Mouse (Mus musculus) MN1 (cell line): ENCODE data around the gene Tvp23b.

Experiments used
- DNase-seq: peaks from one replicate; pipeline ENCODE4 v3.0.0-alpha.2; 2016; ENCODE audit warnings: low spot score

The Tvp23b gene

DNA sequence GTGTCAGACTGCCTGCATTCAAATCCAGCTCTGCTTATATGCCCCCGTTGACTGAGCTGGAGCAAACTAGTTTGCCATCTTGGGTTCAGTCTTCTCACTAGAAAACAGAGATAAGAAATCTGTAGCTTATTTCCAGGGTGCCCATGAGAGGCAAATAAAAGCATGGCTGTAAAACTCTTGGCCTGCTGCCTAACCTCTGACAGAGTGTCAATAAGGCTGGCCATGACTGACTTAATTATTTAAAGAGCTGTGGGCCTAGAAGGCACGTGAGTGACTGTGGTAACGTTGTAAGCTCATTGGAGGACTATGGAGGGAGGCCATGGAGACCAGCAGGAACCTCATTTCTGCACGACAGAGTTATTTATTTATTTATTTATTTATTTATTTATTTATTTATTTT is 66.3 kb downstream of the Tvp23b start:
- DNase-seq = peak; percentile 78

DNA sequence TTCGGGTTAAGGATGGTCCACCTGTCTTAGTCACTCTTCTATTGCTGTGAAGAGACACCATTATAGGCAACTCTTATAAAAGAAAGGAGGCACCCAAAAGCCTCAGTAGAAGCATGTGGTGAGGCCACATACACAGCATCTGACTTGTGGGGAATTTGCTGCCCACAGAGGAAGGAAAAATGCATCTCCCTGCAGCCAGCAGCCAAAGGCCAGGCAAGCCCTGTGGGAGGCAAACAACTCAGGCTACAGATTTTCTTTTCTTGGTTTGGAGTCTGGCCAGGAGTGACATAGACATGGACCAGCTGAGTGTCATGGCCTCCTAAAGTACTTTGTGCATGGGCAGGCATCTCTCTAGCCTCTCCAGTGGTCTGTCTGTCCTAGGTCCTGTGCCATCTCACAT is 70.3 kb downstream of the Tvp23b start:
- DNase-seq = no peak

DNA sequence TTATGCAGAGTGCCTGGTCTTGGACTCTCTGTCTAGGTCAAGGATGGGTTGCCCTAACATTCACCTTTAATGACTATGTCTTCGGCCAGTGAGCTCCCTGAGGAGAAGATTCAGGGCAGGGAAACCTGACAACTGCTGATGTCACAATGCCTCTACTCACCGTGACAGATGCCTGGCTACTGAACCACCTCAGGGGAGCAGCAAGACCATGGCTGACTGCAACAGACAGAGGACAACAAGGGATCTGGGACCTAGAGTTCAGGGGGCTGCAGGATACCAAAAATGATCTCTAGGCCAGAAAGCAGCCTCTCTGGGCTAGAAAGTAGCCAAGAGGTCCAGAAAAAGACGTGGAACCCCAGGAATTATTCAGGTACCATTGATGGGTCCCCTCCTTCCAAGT is 71.8 kb downstream of the Tvp23b start, which contains the start of gene Cdrt4:
Gene Cdrt4 (plus strand): TSS at position 182 of the 400 bp plus-strand sequence.
- no peak for DNase-seq

DNA sequence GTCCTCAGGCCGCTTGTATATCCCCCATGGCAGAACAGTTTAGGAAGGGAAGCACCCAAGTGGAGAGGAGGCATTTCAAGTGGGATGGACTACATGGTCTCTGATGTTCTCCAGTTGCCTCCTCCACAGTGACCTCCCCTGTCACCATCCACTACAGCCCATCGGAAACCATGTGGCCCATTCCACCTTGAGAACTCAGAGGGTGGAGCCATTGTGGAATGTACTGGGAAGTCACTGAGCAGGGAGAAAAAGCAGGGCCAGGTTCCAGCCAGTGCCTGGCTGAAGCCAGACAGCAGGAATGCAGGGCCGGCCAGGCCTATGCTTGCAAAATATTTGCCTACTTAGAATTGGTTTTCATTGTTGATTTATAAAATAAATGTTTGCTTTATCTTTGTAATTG is 75.5 kb downstream of the Tvp23b start:
- DNase-seq = no peak

DNA sequence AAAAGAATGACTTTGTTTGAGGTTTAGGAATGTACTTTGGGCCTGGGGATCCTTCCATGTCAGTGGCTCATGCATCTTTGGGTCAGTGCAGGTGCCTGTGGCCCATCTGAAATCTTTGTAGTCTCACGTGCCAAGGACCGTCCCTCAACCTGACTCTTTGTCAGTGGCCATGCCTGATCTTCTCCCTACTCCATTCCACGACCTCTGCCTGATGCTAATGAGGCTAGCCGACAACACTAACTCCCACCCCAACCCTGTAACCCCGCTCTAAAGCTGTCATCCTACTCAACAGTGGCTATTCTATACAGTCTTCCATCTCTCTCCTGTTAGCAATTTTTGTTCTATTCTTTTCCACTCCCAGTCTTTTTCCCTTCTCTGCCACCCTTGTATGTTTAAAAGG is 75.9 kb downstream of the Tvp23b start:
- DNase-seq = no peak

DNA sequence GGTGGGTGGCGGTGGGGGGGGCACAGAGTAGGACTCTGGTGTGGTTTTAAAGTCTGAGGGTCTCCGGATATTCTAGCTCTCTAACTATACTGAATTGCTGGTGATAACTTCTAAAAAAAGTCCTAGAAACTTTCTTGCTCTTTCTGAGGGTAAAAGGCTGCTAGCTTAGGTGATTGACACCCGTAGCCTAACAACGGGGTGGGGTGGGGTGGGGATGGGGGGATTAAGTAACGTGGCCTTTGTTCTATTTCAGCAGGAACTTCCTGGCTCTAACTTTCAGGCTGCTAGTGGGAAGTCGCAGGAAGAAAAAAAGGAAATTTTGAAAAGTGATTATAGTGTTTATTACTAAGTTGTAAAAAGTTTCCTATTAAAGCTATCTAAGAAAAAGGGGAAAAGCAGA is 76.5 kb downstream of the Tvp23b start:
- DNase-seq = no peak

DNA sequence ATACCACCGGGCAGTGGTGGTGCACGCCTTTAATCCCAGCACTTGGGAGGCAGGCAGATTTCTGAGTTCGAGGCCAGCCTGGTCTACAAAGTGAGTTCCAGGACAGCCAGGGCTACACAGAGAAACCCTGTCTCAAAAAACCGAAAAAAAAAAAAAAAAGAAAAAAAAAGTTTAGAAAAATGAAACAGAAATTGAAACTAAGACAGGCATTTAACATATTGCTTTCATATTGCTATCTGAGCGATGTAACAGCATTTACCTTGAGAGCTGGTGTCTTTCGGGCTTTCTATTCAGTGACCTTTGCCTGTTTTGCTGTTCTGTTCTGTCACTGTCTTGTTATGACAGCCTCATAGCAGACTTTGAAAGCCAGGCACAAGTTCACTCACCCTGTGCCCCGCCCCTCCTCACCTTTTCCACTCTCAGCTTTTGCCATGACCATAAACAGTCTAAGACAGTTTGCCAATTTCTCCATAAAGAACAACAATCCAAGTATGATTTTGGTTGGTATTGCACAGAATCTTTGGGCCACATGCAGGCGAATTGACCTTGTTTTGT is 78.4 kb downstream of the Tvp23b start:
- no peak for DNase-seq

DNA sequence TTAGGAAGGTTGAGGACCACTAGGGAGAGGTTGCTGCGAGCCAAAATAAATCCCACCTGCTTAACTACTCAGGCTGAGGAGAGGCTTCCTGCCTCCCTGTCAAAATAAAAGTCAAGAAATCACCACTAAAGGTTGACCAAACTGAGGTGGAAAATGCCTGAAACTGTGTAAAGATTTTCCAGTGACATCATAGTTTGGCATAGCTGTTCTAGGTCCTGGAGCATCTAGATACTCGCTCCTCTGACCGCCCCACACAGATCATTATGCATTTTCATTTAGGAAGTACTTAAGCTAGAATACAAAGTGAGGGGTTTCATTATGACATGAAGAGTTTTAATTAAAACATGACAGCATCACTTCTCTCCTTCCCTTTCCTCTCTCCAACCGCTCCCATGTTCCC is 84.0 kb downstream of the Tvp23b start:
- no peak for DNase-seq

DNA sequence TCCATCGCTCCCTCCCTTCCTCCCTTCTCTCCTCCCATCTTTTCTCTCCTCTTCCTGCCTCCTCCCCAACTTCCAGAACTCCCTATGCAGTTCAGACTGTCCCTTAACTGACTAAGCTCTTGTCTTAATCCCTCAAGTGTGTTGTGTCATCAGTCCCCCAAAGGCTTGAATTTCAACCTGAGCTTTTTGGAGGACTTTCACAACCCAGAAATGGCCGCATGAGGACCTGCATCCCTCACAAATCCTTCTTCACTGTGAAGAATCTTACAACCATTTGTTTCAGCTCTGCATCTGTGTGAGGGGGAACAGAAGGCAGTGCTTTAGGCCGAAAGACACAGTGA is 87.1 kb downstream of the Tvp23b start:
- no peak for DNase-seq
